Mouse (Mus musculus) 3T3-L1 (cell line): ENCODE measurements around the gene Nhej1.

ENCODE experiments used
- DNase-seq: peaks from one replicate; pipeline ENCODE4 v3.0.0-alpha.2; 2015; ENCODE audit warnings: low read depth, low spot score

Nhej1 gene

GRCm38 (mm10) chr1:75124346-75125321 is at the start of gene Nhej1:
Nhej1 (minus strand) TSS chr1:75125200.
- DNase-seq, result peak; percentile 96

- peak; percentile 96 for DNase-seq
Measured at GRCm38 (mm10) chr1:75168472-75169464, 43.8 kb upstream of the Nhej1 start, which contains the start of gene Zfand2b. Zfand2b (plus strand) TSS chr1:75168646.

GRCm38 (mm10) chr1:75168093-75168471 is 43.1 kb upstream of the Nhej1 start:
- DNase-seq, result no peak

- DNase-seq, result no peak
Measured at GRCm38 (mm10) chr1:75160256-75160617, 35.2 kb upstream of the Nhej1 start.

GRCm38 (mm10) chr1:75159540-75160255 is 34.7 kb upstream of the Nhej1 start:
- no peak for DNase-seq

GRCm38 (mm10) chr1:75158990-75159389 is 34.0 kb upstream of the Nhej1 start:
- no peak for DNase-seq

- no peak for DNase-seq
Measured at GRCm38 (mm10) chr1:75155837-75156236, 30.8 kb upstream of the Nhej1 start.

- no peak for DNase-seq
Measured at GRCm38 (mm10) chr1:75148727-75149126, 23.7 kb upstream of the Nhej1 start.

GRCm38 (mm10) chr1:75147411-75148135 is 22.6 kb upstream of the Nhej1 start:
- DNase-seq, result no peak

- no peak for DNase-seq
Measured at GRCm38 (mm10) chr1:75145589-75145988, 20.6 kb upstream of the Nhej1 start.

GRCm38 (mm10) chr1:75142301-75143261 is 17.6 kb upstream of the Nhej1 start, which contains the start of the genes Cnppd1 and Retreg2:
Cnppd1 (minus strand) TSS chr1:75142711.
Retreg2 (plus strand) TSS chr1:75142778.
- peak; percentile 95 for DNase-seq

- peak; percentile 65 for DNase-seq
Measured at GRCm38 (mm10) chr1:75141486-75142190, 16.6 kb upstream of the Nhej1 start.

GRCm38 (mm10) chr1:75140601-75141190 is 15.7 kb upstream of the Nhej1 start:
- DNase-seq, result peak; percentile 48

- no peak for DNase-seq
Measured at GRCm38 (mm10) chr1:75138448-75138847, 13.4 kb upstream of the Nhej1 start.

GRCm38 (mm10) chr1:75136730-75137129 is 11.7 kb upstream of the Nhej1 start:
- no peak for DNase-seq

- DNase-seq, result no peak
Measured at GRCm38 (mm10) chr1:75136293-75136692, 11.3 kb upstream of the Nhej1 start.

- no peak for DNase-seq
Measured at GRCm38 (mm10) chr1:75133421-75134207, 8.6 kb upstream of the Nhej1 start, which contains the start of gene Slc23a3. Slc23a3 (minus strand) TSS chr1:75133890.
